Comparison of ENCODE assay signal across 10 mouse cellular contexts in genomic region chrY:1286171-1286795, GRCm38 (mm10). TPM values are rescaled to one million over a fixed set of nuclear protein-coding genes. Genes with fewer than 3 reads are reported as not detected.
A peak's percentile ranks its signal among the peaks of the same experiment; 100 is the strongest.
DNase-seq lines count a peak whose midpoint lies in the region; ATAC-seq and TF ChIP-seq lines count a peak whose summit lies in the region.
"Had no signal": no experiment of that assay in that cellular context is flagged by ENCODE, and none has a peak within 500 bp of the region (broad histone marks: within the 10 kb centered on the region; RNA-seq: fewer than 3 reads in every experiment).

TSS of gene Ddx3y (minus strand) at chrY:1286629.

- no peaks in the 10 kb centered on the region for H3K27me3 ChIP-seq in kidney, adult 2 months (replicated peaks; ENCODE audit: control insufficient read depth, insufficient read depth, low read length)
- H3K27me3 ChIP-seq in forebrain, embryonic 12.5 days: no peaks in the 10 kb centered on the region
- no peaks in the 10 kb centered on the region for H3K27me3 ChIP-seq in hindbrain, embryonic 14.5 days (ENCODE audit: control insufficient read depth, insufficient read depth, low read length)
- H3K27me3 ChIP-seq in limb, embryonic 15.5 days: no peaks in the 10 kb centered on the region
- no peaks in the 10 kb centered on the region for H3K27me3 ChIP-seq in midbrain, embryonic 15.5 days (replicated peaks)

- peak; percentile 95 for ATAC-seq in forebrain, embryonic 12.5 days (ENCODE audit: low FRiP score)
- peak; percentile 91 for ATAC-seq in hindbrain, embryonic 14.5 days (ENCODE audit: low FRiP score)
- ATAC-seq in limb, embryonic 15.5 days (ENCODE audit: insufficient number of reproducible peaks, low FRiP score, low TSS enrichment, low read depth): no peak
- ATAC-seq in midbrain, embryonic 15.5 days (replicated peaks): peak; percentile 99

- DNase-seq in kidney, adult 2 months: peak; percentile 87
- no peak for DNase-seq in kidney, adult 18-20 months
- DNase-seq in c-Kit-negative CD71-positive TER-119-positive erythroid progenitor cells, embryonic 14.5 days (ENCODE audit: low read depth, low spot score): peak; percentile 54
- peak; percentile 73 for DNase-seq in hindbrain, embryonic 14.5 days (ENCODE audit: low spot score)
- peak; percentile 90 for DNase-seq in telencephalon, adult 2 months (ENCODE audit: low read depth, low spot score)

- H3K4me2 ChIP-seq in forebrain, embryonic 12.5 days: peak within 1 kb of the TSS; percentile 40
- H3K4me2 ChIP-seq in hindbrain, embryonic 14.5 days (replicated peaks): peak within 1 kb of the TSS; percentile 42
- no peak within 1 kb of the TSS for H3K4me2 ChIP-seq in limb, embryonic 15.5 days
- peak within 1 kb of the TSS; percentile 38 for H3K4me2 ChIP-seq in midbrain, embryonic 15.5 days

- peak within 1 kb of the TSS; percentile 89 for H3K27ac ChIP-seq in kidney, adult 2 months (ENCODE audit: insufficient read depth, low read depth, low read length)
- no peak within 1 kb of the TSS for H3K27ac ChIP-seq in forebrain, embryonic 12.5 days
- H3K27ac ChIP-seq in hindbrain, embryonic 14.5 days: peak within 1 kb of the TSS; percentile 54; the same call in 1 of the 2 replicates
- peak within 1 kb of the TSS; percentile 82 for H3K27ac ChIP-seq in limb, embryonic 15.5 days
- peak within 1 kb of the TSS; percentile 55 for H3K27ac ChIP-seq in midbrain, embryonic 15.5 days

- H3K4me3 ChIP-seq in kidney, adult 2 months (ENCODE audit: insufficient read depth, low read depth, low read length): peak within 1 kb of the TSS; percentile 97
- peak within 1 kb of the TSS; percentile 39 for H3K4me3 ChIP-seq in forebrain, embryonic 12.5 days (replicated peaks)
- peak within 1 kb of the TSS; percentile 38 for H3K4me3 ChIP-seq in hindbrain, embryonic 14.5 days (replicated peaks; ENCODE audit: low read length)
- peak within 1 kb of the TSS; percentile 42 for H3K4me3 ChIP-seq in limb, embryonic 15.5 days
- peak within 1 kb of the TSS; percentile 42 for H3K4me3 ChIP-seq in midbrain, embryonic 15.5 days
- H3K4me3 ChIP-seq: myocyte had no signal

- 6% methylated on average over 31 of the region's 31 CpGs for WGBS in kidney, adult 2 months
- 3% methylated on average over 30 of the region's 31 CpGs for WGBS in forebrain, embryonic 12.5 days
- 4% methylated on average over 31 of the region's 31 CpGs for WGBS in hindbrain, embryonic 14.5 days
- under 1% methylated on average over 29 of the region's 31 CpGs for WGBS in limb, embryonic 15.5 days
- WGBS in midbrain, embryonic 15.5 days: 0% methylated on average over 29 of the region's 31 CpGs

- 0 out of 2 replicates have a peak within 1 kb of the TSS, but pooled peaks have one; percentile 25 for H3K9ac ChIP-seq in forebrain, embryonic 12.5 days
- peak within 1 kb of the TSS; percentile 40 for H3K9ac ChIP-seq in hindbrain, embryonic 14.5 days
- H3K9ac ChIP-seq in limb, embryonic 15.5 days: no peak within 1 kb of the TSS
- H3K9ac ChIP-seq in midbrain, embryonic 15.5 days: peak within 1 kb of the TSS; percentile 27

- no peak for TF ChIP-seq POLR2A in kidney, adult 2 months (IDR thresholded peaks at IDR 0.05; ENCODE audit: low read depth, low read length)

- no peaks in the 10 kb centered on the region for H3K9me3 ChIP-seq in forebrain, embryonic 12.5 days
- no peaks in the 10 kb centered on the region for H3K9me3 ChIP-seq in hindbrain, embryonic 14.5 days (ENCODE audit: control insufficient read depth, low read length)
- no peaks in the 10 kb centered on the region for H3K9me3 ChIP-seq in limb, embryonic 15.5 days
- no peaks in the 10 kb centered on the region for H3K9me3 ChIP-seq in midbrain, embryonic 15.5 days
- H3K9me3 ChIP-seq: G1E had no signal

- H3K36me3 ChIP-seq in kidney, adult 2 months (ENCODE audit: control insufficient read depth, insufficient read depth, low read length): no peaks in the 10 kb centered on the region
- H3K36me3 ChIP-seq in forebrain, embryonic 12.5 days (replicated peaks): no peaks in the 10 kb centered on the region
- no peaks in the 10 kb centered on the region for H3K36me3 ChIP-seq in hindbrain, embryonic 14.5 days (replicated peaks; ENCODE audit: control insufficient read depth, insufficient read depth)
- no peaks in the 10 kb centered on the region for H3K36me3 ChIP-seq in limb, embryonic 15.5 days
- H3K36me3 ChIP-seq in midbrain, embryonic 15.5 days (replicated peaks): no peaks in the 10 kb centered on the region
- H3K36me3 ChIP-seq: G1E had no signal

- no peaks in the 10 kb centered on the region for H3K4me1 ChIP-seq in kidney, adult 2 months (ENCODE audit: control insufficient read depth, insufficient read depth, low read length)
- no peaks in the 10 kb centered on the region for H3K4me1 ChIP-seq in forebrain, embryonic 12.5 days
- no peaks in the 10 kb centered on the region for H3K4me1 ChIP-seq in hindbrain, embryonic 14.5 days (replicated peaks; ENCODE audit: control insufficient read depth, insufficient read depth, low read length)
- no peaks in the 10 kb centered on the region for H3K4me1 ChIP-seq in limb, embryonic 15.5 days
- H3K4me1 ChIP-seq in midbrain, embryonic 15.5 days: no peaks in the 10 kb centered on the region

- no peak for TF ChIP-seq CTCF in kidney, adult 2 months (conservative IDR thresholded peaks at IDR 0.05; ENCODE audit: insufficient read depth, insufficient read length, low read depth, low read length)

RNA-seq across cellular contexts. Expression of gene Ddx3y, which starts in this region (rescaled TPM):
- not detected in 2 replicates for polyA plus RNA-seq in kidney, adult 2 months (2012; rRNA removed)
- 23.4 and 24.3 TPM in 2 replicates for polyA plus RNA-seq in forebrain, embryonic 12.5 days (2016; fragmentation: Nextera tagmentation; extraction: Ambion mirVana)
- polyA plus RNA-seq in hindbrain, embryonic 14.5 days (2014; fragmentation: Nextera tagmentation; extraction: Ambion mirVana): 29.7 and 31.1 TPM in 2 replicates
- polyA plus RNA-seq in limb, embryonic 15.5 days (2015; fragmentation: Nextera tagmentation; extraction: Ambion mirVana): 22.4 and 22.6 TPM in 2 replicates
- polyA plus RNA-seq in midbrain, embryonic 15.5 days (2015; fragmentation: Nextera tagmentation; extraction: Ambion mirVana): 13.8 and 14.1 TPM in 2 replicates
- polyA plus RNA-seq: G1E, myocyte had no signal

Comparison
In these comparisons a context has a peak if more than half of its experiments do, and no peak if none do; other contexts are left out.
1. H3K4me3 ChIP-seq: peak in every context shown above with its lines; median percentile 97 in kidney, adult 2 months; 42 in limb, embryonic 15.5 days; 42 in midbrain, embryonic 15.5 days; 39 in forebrain, embryonic 12.5 days; 38 in hindbrain, embryonic 14.5 days.